Mouse (Mus musculus): ENCODE results near the gene Sez6l. TPM values are rescaled to one million over a fixed set of nuclear protein-coding genes. Genes with fewer than 3 reads are reported as not detected.

The Sez6l gene
- polyA plus RNA-seq, 1 experiment from 2014 or later: 35.5 TPM

- Histone ChIP-seq H3K4me2 (replicated peaks) (no peak overlapping the region), H3K4me3 (replicated peaks; ENCODE audit: low read length) (no peak overlapping the region), H3K36me3 (replicated peaks; ENCODE audit: control insufficient read depth, insufficient read depth) (peaks cover 54% of the 10 kb centered on the region), H3K27me3 (ENCODE audit: control insufficient read depth, insufficient read depth, low read length) (no peaks in the 10 kb centered on the region), H3K9ac (no peak overlapping the region), H3K4me1 (replicated peaks; ENCODE audit: control insufficient read depth, insufficient read depth, low read length) (peaks cover 6% of the 10 kb centered on the region), H3K27ac (peak overlapping the region; percentile 49; the same call in 1 of the 2 replicates), H3K9me3 (ENCODE audit: control insufficient read depth, low read length) (no peaks in the 10 kb centered on the region)
- WGBS: 69% methylated on average over 16 of the region's 17 CpGs
- no peak for DNase-seq (ENCODE audit: low spot score)
- ATAC-seq (ENCODE audit: low FRiP score): peak; percentile 34; the same call in 1 of the 2 replicates
Observed at GRCm38 (mm10) chr5:112382641-112383330, 194.2 kb downstream of the Sez6l start.

- Histone ChIP-seq H3K4me1 (replicated peaks; ENCODE audit: control insufficient read depth, insufficient read depth, low read length) (peaks cover 6% of the 10 kb centered on the region), H3K4me3 (replicated peaks; ENCODE audit: low read length) (no peak overlapping the region), H3K9me3 (ENCODE audit: control insufficient read depth, low read length) (no peaks in the 10 kb centered on the region), H3K4me2 (replicated peaks) (no peak overlapping the region), H3K27ac (peak overlapping the region; percentile 49), H3K36me3 (replicated peaks; ENCODE audit: control insufficient read depth, insufficient read depth) (peaks cover 56% of the 10 kb centered on the region), H3K27me3 (ENCODE audit: control insufficient read depth, insufficient read depth, low read length) (no peaks in the 10 kb centered on the region), H3K9ac (peak overlapping the region; percentile 25)
- DNase-seq (ENCODE audit: low spot score) (no peak), ATAC-seq (ENCODE audit: low FRiP score) (no peak)
- 55% methylated on average over 9 of the region's 9 CpGs for WGBS
Observed at GRCm38 (mm10) chr5:112382042-112382441, 194.9 kb downstream of the Sez6l start.

DNA sequence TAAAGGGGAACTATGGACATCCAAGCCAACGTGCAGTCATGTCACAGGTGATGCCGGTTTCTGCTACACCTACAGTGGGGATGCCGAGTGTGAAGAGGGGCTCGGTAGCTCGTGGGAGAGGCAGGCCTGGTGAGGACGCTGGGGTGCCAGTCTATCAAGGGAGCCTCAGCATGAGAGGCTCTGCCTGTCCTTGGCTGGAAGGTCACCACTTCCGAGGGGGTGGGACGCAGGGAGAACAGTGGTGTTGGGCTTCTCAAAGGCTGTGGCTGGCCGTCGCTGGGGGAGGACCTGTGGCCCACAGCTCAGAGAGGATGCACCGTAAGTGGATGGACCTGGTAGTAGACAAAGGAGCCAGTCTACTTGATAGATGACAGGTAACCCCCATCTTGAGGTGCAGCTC lies 195.8 kb downstream of the Sez6l start:
- Histone ChIP-seq H3K4me1 (replicated peaks; ENCODE audit: control insufficient read depth, insufficient read depth, low read length) (peaks cover 6% of the 10 kb centered on the region), H3K9me3 (ENCODE audit: control insufficient read depth, low read length) (no peaks in the 10 kb centered on the region), H3K9ac (no peak overlapping the region), H3K36me3 (replicated peaks; ENCODE audit: control insufficient read depth, insufficient read depth) (peaks cover 54% of the 10 kb centered on the region), H3K4me3 (replicated peaks; ENCODE audit: low read length) (no peak overlapping the region), H3K4me2 (replicated peaks) (no peak overlapping the region), H3K27me3 (ENCODE audit: control insufficient read depth, insufficient read depth, low read length) (no peaks in the 10 kb centered on the region), H3K27ac (no peak overlapping the region)
- ATAC-seq (ENCODE audit: low FRiP score): no peak
- DNase-seq (ENCODE audit: low spot score): no peak
- 90% methylated on average over 11 of the region's 11 CpGs for WGBS

- no peaks in the 10 kb centered on the region for H3K27me3 ChIP-seq (ENCODE audit: control insufficient read depth, insufficient read depth, low read length)
- no peak for DNase-seq (ENCODE audit: low spot score)
- no peak for ATAC-seq (ENCODE audit: low FRiP score)
- peaks cover 6% of the 10 kb centered on the region for H3K4me1 ChIP-seq (replicated peaks; ENCODE audit: control insufficient read depth, insufficient read depth, low read length)
- H3K27ac ChIP-seq: no peak overlapping the region
- 90% methylated on average over 6 of the region's 6 CpGs for WGBS
- H3K36me3 ChIP-seq (replicated peaks; ENCODE audit: control insufficient read depth, insufficient read depth): peaks cover 50% of the 10 kb centered on the region
- H3K4me3 ChIP-seq (replicated peaks; ENCODE audit: low read length): no peak overlapping the region
- H3K4me2 ChIP-seq (replicated peaks): no peak overlapping the region
- no peak overlapping the region for H3K9ac ChIP-seq
- no peaks in the 10 kb centered on the region for H3K9me3 ChIP-seq (ENCODE audit: control insufficient read depth, low read length)
Observed at GRCm38 (mm10) chr5:112378716-112379115, 198.3 kb downstream of the Sez6l start.

GRCm38 (mm10) chr5:112377380-112377779 lies 199.6 kb downstream of the Sez6l start:
- 82% methylated on average over 1 of the region's 1 CpGs for WGBS
- H3K9ac ChIP-seq: no peak overlapping the region
- no peak overlapping the region for H3K27ac ChIP-seq
- no peaks in the 10 kb centered on the region for H3K27me3 ChIP-seq (ENCODE audit: control insufficient read depth, insufficient read depth, low read length)
- peaks cover 54% of the 10 kb centered on the region for H3K36me3 ChIP-seq (replicated peaks; ENCODE audit: control insufficient read depth, insufficient read depth)
- no peak for DNase-seq (ENCODE audit: low spot score)
- no peak for ATAC-seq (ENCODE audit: low FRiP score)
- no peak overlapping the region for H3K4me3 ChIP-seq (replicated peaks; ENCODE audit: low read length)
- peaks cover 9% of the 10 kb centered on the region for H3K4me1 ChIP-seq (replicated peaks; ENCODE audit: control insufficient read depth, insufficient read depth, low read length)
- no peak overlapping the region for H3K4me2 ChIP-seq (replicated peaks)
- no peaks in the 10 kb centered on the region for H3K9me3 ChIP-seq (ENCODE audit: control insufficient read depth, low read length)

- Histone ChIP-seq H3K36me3 (replicated peaks; ENCODE audit: control insufficient read depth, insufficient read depth) (peaks cover 54% of the 10 kb centered on the region), H3K9me3 (ENCODE audit: control insufficient read depth, low read length) (no peaks in the 10 kb centered on the region), H3K27ac (no peak overlapping the region), H3K27me3 (ENCODE audit: control insufficient read depth, insufficient read depth, low read length) (no peaks in the 10 kb centered on the region), H3K4me1 (replicated peaks; ENCODE audit: control insufficient read depth, insufficient read depth, low read length) (peaks cover 18% of the 10 kb centered on the region), H3K4me2 (replicated peaks) (no peak overlapping the region), H3K9ac (no peak overlapping the region), H3K4me3 (replicated peaks; ENCODE audit: low read length) (no peak overlapping the region)
- DNase-seq (ENCODE audit: low spot score) (no peak), ATAC-seq (ENCODE audit: low FRiP score) (no peak)
- 82% methylated on average over 4 of the region's 4 CpGs for WGBS
Observed at GRCm38 (mm10) chr5:112376111-112376510, 200.9 kb downstream of the Sez6l start.

DNA sequence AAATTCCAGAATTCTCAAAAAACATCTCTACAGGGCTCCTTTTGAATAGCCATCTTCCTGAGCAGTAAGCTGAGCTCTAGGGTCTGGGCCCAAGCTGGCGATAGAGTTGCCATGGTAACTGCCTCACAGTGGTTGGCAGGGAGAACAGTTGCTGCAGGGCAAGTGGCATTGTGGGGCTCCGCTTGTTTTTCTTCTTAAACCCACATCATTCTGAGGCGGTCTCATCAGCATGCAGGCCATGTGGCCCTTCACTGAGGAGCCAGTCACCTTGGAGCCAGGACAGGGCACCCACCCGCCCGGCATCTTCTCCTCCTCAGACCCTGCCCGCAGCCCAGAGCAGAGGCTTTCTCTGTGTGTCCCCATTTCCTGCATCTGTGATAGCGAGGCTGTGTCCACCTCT lies 205.1 kb downstream of the Sez6l start:
- Histone ChIP-seq H3K9ac (peak overlapping the region; percentile 29), H3K4me3 (replicated peaks; ENCODE audit: low read length) (no peak overlapping the region), H3K4me1 (replicated peaks; ENCODE audit: control insufficient read depth, insufficient read depth, low read length) (peaks cover 37% of the 10 kb centered on the region), H3K27ac (peak overlapping the region; percentile 88), H3K36me3 (replicated peaks; ENCODE audit: control insufficient read depth, insufficient read depth) (peaks cover 42% of the 10 kb centered on the region), H3K27me3 (ENCODE audit: control insufficient read depth, insufficient read depth, low read length) (no peaks in the 10 kb centered on the region), H3K9me3 (ENCODE audit: control insufficient read depth, low read length) (no peaks in the 10 kb centered on the region), H3K4me2 (replicated peaks) (peak overlapping the region; percentile 19; the same call in 1 of the 2 replicates)
- WGBS: 12% methylated on average over 7 of the region's 7 CpGs
- ATAC-seq (ENCODE audit: low FRiP score) (peak; percentile 83), DNase-seq (ENCODE audit: low spot score) (peak; percentile 85)

DNA sequence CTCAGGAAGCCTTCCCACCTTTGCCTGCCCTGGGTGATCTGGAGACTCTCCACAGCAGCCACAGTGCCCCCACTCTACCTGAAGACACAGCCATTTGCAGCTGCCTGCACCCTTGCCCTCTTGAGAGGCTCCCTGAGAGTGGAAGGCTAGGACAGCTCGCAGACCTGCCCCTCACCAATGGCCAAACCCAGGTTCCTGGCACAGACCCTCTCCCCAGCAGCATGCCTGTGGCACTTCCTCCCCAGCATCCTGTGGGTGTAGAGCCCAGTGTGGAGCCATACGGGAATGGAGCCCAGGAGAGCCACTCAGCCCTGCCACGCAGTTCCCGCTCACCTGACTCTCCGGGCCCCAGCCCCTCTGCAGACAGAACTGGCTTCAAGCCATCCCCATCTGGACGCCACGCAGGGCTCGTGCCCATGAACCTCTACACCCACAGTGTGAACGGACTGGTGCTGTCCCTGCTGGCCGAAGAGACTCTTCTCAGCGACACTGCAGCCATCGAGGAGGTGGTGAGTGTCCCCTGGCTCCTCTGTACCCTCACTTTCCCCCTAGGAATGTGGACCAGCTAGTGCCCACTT lies 206.7 kb downstream of the Sez6l start:
- DNase-seq (ENCODE audit: low spot score) (no peak), ATAC-seq (ENCODE audit: low FRiP score) (no peak)
- Histone ChIP-seq H3K36me3 (replicated peaks; ENCODE audit: control insufficient read depth, insufficient read depth) (peaks cover 37% of the 10 kb centered on the region), H3K27me3 (ENCODE audit: control insufficient read depth, insufficient read depth, low read length) (no peaks in the 10 kb centered on the region), H3K9ac (no peak overlapping the region; the same call in 1 of the 2 replicates), H3K4me2 (replicated peaks) (no peak overlapping the region), H3K9me3 (ENCODE audit: control insufficient read depth, low read length) (no peaks in the 10 kb centered on the region), H3K4me3 (replicated peaks; ENCODE audit: low read length) (no peak overlapping the region), H3K27ac (peak overlapping the region; percentile 88), H3K4me1 (replicated peaks; ENCODE audit: control insufficient read depth, insufficient read depth, low read length) (peaks cover 37% of the 10 kb centered on the region)
- 72% methylated on average over 12 of the region's 12 CpGs for WGBS

DNA sequence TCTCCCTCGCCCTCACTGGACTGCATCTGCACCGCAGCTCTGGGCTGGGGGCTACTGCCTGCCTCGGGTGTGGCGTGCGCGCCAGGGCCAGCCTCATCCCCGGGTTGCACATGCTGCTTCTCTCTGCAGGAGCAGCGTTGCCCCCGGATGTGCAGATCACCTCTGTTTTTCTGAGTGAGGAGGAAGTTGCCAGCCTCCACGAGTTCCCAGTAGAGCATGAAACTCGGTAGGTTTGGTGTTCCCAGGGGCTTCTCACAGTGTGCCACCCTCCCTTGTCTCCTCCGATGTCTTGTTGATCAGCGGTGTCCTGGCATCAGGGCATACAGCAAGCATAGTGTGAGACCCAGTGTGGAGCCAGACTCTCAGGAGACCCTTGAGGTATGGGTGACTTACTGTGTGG lies 207.7 kb downstream of the Sez6l start:
- Histone ChIP-seq H3K9ac (no peak overlapping the region), H3K9me3 (ENCODE audit: control insufficient read depth, low read length) (no peaks in the 10 kb centered on the region), H3K27me3 (ENCODE audit: control insufficient read depth, insufficient read depth, low read length) (no peaks in the 10 kb centered on the region), H3K27ac (no peak overlapping the region), H3K4me3 (replicated peaks; ENCODE audit: low read length) (no peak overlapping the region), H3K36me3 (replicated peaks; ENCODE audit: control insufficient read depth, insufficient read depth) (peaks cover 38% of the 10 kb centered on the region), H3K4me2 (replicated peaks) (no peak overlapping the region), H3K4me1 (replicated peaks; ENCODE audit: control insufficient read depth, insufficient read depth, low read length) (peaks cover 37% of the 10 kb centered on the region)
- WGBS: 79% methylated on average over 13 of the region's 13 CpGs
- no peak for DNase-seq (ENCODE audit: low spot score)
- ATAC-seq (ENCODE audit: low FRiP score): no peak
